Mouse (Mus musculus): ENCODE measurements around the gene Pogk.

The Pogk gene

DNA sequence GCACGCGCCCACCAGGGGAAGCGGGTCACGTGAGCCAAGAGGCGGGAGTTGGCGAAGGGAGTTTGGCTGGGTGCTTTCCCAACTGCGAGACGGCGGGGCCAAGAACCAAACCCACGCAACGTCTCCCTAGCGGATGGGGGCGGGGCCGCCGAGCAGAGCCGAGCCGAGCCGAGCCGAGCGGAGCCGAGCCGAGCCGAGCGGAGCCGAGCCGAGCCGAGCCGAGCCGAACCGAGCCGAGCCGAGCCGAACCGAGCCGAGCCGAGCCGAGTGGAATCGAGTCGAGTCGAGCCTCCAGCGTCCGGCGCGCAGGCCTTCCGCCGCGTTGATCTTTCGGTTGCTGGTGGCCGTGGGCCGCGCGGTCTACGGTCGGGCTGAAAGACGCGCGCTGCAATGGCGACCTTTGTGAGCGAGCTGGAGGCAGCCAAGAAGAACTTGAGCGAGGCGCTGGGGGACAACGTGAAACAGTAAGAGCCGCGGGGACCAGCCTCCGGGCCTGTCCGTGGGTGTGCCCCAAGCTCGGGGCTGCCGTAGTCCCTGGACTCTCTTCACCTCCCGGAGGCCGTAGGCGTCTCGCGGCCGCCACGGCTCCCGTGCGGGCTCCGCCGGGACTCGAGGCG lies 30.5 kb downstream of the Pogk start, which contains the start of gene Tada1:
Tada1 (plus strand) TSS at position 85 of the 617 bp plus-strand sequence.
- in situ Hi-C loops (cut with MboI) = no loop called here

DNA sequence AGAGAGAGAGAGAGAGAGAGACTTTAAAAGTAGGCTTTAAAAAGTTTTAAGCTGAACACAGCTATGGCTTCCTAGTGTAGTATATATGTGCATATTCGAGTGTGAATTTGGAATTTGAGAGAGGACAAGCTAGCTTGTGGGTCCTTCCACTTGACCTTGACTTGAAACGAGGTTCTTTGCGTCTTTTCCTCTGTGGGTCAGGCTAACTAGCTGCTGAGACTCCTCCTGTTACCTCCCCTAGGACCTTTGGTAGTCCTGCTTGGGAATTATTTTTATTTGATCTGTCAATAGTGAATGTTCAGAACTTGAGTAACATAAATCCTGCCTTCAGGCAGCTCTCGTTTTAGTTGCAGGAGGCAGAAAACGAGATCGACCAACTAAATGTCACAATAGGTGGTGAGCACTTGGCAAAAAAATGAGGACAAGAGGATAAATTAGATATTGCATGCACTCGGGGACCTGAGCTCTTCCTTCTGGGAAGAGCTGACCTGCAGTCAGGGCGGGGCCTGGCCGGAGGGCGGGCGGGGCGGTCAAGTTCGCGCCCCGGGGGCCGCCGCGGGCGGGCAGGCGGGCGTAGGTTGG lies 31.1 kb downstream of the Pogk start:
- in situ Hi-C loops (cut with MboI) = no loop called here

- in situ Hi-C loops (cut with MboI) = no loop called here
Observed at GRCm38 (mm10) chr1:166377171-166377570, 32.5 kb downstream of the Pogk start.

DNA sequence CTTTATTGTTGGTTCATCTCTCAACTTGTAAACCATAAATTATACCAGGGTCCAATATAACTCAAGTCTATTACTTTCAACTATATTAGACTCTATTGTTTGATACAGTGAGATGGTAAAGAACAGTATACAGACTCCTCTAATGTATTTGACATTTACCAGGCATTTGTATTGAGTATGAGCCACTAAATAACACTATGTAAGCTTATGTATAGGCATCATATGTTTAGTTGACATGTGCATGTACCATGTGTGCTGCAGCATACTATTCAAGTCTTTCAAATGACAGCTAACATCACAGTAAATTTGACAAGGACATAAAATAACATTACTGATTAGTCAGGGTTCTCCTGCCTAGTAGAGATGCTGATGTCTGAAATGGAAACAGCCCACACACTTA lies 46.5 kb downstream of the Pogk start:
- in situ Hi-C loops (cut with MboI) = loop anchor here (25.0 kb wide), 2 partner anchors 351 to 576 kb away; partner anchors contain the start of genes Cd247 and Pou2f1

GRCm38 (mm10) chr1:166362659-166363058 lies 47.0 kb downstream of the Pogk start:
- in situ Hi-C loops (cut with MboI) = loop anchor here (25.0 kb wide), 2 partner anchors 350 to 575 kb away; partner anchors contain the start of genes Cd247 and Pou2f1

DNA sequence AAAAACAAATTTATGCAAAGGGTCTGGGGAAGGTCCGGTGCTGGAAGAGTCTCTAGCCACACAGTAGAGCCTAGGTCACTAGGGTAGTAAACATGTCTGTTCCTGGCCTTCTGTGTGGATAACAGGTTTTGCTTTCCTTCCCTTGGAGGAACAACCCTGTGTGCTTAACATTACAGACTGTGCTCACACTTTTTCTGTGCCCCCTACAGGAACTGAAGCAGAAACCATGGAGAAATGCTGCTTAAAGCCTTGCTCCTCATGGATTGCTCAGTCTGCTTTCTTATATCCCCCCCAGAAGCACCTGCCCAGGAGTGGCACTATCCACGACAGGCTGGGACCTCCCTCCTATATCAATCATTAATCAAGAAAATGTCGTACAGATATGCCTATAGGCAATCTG lies 47.8 kb downstream of the Pogk start:
- in situ Hi-C loops (cut with MboI) = loop anchor here (25.0 kb wide), 2 partner anchors 350 to 575 kb away; partner anchors contain the start of genes Cd247 and Pou2f1

DNA sequence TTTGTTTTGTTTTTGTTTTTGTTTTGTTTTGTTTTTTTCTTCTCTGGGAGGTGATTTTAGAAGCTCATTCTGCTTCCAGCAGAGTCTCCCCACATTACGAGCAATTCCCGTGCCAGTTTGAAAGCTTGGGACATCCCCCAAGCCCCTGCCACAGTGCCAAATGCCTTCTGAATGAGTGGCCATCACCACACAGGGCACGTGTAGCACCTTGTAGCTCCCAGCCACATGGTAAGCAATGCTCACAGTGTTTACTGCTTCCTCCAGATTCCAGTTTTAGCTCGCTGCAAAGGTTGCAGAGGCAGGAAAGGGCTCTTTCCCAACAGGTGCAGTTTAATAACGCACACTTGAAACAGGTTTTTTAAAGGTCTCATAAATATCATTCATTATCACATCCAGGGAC lies 48.8 kb downstream of the Pogk start:
- in situ Hi-C loops (cut with MboI) = loop anchor here (25.0 kb wide), 2 partner anchors 349 to 574 kb away; partner anchors contain the start of genes Cd247 and Pou2f1

DNA sequence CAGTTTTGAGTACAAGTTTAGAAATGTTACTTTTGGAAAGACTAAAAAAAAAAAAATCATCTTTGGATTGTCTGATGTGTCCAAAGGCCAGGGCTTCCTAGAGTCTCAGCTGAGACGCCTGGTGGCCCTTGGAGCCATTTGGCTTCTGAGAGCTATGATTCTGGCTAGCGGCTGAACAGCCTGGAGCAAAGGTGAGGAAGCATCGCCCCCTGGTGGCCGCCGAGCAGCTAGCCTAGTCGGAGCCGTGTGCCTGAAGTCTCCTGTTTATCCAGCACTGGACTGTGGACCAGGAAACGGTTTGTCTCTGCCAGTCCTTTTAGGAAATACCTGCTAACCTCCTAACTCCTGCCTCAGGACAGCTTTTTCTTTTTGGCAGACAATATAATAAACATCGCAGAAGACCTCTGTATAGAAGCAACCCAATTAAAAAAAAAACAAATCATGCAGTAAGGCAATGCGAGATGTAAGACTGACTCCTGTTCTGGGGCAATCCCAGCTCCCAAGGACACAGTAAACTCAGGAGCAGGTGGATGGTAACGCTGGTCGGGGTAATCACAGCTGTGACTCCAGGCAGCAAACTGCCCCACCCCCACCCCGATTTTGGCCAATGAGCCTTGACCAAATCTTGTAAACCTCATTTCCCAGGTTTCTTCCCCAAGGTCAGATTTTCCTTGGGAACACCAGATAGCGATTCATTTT lies 49.4 kb downstream of the Pogk start:
- in situ Hi-C loops (cut with MboI) = loop anchor here (25.0 kb wide), 2 partner anchors 348 to 573 kb away; partner anchors contain the start of genes Cd247 and Pou2f1

DNA sequence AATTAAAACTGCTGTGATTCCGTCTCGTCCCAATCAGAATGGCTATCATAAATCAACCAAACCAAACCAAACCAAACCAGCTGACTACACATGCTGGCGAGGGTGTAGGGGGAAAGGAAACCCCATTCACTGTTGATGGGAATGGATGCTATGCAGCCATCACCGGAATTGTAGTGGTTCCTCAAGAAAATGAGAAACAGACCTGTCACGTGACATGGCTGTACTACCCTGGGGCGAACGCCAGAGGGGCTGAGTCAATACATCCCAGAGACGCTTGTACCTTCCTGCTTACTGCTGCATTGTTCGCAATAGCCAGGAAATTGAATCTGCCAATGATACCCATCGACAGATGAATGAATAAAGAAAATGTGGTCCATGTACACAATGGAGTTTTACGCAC lies 59.9 kb downstream of the Pogk start:
- in situ Hi-C loops (cut with MboI) = loop anchor here (25.0 kb wide), 2 partner anchors 337 to 562 kb away; partner anchors contain the start of genes Cd247 and Pou2f1

DNA sequence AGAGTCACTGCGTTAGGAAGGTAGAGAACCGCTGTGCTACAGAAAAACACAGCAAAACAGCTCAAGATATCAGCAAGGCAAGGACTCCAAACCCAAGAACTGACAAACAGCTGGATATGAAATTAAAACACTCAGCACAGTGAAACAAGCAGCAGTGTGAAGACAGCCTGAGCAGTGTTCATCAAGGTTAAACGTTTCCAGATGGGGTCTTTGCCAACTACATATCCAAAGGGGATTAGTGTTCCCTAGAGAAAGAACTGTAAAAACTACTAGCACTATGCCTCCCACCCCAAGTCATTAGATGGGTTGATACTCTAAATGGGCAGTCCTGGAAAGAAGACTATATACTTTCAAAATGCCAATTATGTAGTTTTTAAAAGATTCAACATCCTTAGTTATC lies 60.3 kb downstream of the Pogk start:
- in situ Hi-C loops (cut with MboI) = no loop called here

DNA sequence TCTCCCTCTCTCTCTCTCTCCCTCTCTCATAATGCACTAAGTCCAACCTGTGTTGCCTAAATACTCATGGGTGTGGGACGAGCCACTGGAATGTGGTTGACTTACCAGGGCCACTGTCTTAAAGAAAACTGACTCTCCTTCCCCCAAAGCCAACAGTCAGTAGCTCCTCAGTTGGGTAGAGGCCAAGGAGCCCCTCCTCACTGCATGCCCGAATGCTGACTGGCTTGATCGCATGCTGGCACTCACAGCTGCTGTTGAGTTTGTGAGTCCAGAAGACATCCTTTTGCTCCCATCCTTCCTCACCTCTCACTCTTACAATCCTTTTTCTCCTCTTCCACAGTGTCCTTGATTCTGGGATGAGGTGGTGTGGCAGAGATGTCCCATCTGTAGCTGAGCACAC lies 62.8 kb downstream of the Pogk start:
- in situ Hi-C loops (cut with MboI) = no loop called here

DNA sequence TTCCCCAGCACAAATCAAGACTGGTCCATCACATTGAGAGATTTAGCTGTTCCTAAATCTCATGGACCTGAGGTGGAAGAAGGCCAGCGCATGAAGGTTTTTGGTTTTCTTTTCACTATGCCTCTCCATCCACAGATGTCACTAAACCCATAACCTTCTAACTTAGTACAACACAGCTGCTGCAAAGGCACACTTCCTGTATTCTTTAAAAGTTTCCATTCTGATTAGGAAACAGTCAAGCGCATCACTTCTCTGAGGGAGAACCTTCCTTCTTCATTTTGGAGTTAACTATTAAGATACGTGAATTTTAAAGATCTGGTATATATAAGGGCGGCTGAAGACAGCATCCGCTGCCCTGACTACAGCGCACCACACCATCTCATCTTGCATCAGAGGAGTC lies 64.1 kb downstream of the Pogk start:
- in situ Hi-C loops (cut with MboI) = no loop called here

GRCm38 (mm10) chr1:166344300-166345077 lies 65.2 kb downstream of the Pogk start:
- in situ Hi-C loops (cut with MboI) = no loop called here

DNA sequence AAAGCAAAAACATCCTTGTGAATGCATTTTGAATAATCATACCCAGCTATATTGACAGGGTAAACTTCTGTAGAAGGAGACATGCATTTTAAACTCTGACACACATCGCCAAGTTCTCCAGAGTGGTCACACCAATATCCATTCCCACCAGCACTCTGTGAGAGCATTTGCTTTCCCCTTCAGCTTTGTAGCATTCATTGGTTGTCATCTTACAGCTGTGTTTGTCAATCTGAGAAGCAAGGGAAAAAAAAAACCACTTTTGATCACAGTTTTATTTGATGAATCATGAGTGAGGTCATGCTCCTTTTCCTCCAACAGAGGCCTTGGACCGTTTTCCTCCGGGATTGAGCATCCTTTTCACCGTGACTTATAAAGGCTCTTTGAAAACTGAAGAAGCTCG lies 66.1 kb downstream of the Pogk start:
- in situ Hi-C loops (cut with MboI) = no loop called here

DNA sequence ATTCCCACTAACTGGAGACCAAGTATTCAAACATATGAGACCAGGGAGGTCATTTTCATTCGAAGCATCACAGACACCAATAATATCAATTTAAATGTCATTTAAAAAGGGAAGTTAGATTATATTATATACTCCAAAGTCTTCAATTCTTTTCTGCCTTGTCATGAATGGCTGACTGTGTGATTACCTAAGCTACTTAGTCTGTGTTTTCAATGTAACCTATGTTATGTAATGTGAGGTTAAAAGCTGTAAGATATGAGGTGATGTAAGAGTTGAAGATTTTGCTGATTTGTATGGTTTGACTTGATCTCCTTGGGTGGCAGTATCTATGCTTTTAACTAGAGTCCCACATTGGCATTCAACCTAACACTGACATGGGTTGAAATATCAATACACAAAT lies 67.1 kb downstream of the Pogk start:
- in situ Hi-C loops (cut with MboI) = no loop called here

DNA sequence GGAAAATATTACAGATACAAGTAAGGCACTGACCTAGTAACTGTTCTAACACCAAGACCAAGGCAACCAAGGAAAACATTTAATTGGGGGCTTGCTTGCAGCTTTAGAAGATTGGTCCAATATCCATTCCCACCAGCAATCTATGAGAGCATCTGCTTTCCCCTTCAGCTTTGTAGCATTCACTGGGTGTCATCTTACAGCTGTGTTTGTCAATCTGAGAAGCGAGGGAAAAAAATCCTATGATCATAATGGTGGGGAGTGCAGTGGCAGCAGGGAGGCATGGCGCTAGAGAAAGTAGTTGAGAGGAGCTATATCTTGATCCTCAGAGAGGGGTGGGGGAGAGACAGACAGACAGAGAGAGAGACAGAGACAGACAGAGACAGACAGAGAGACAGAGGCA lies 67.6 kb downstream of the Pogk start:
- in situ Hi-C loops (cut with MboI) = no loop called here

DNA sequence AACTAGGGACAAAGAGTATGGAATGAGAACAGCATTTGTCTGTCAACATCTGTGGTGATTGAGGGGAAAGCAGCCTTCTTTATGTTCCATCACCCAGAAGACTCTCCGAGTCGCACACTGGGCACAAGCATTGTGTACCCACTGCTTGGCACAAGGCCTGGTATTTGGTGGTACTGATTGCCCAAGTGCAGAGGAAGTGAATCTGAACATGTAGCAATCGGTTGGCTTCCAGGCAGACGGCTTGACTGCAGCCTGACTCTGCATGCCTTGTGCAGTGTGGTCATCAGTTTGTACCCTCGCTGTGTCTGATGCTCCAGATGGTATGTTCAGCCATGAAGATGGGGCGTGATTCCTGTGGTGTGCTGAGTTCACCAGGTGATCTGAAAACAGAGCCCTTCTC lies 70.6 kb downstream of the Pogk start:
- in situ Hi-C loops (cut with MboI) = no loop called here

Measured in mature B cell (primary cell).